Mouse (Mus musculus) forebrain, embryonic 15.5 days (tissue): ENCODE measurements around the gene Atp11a. TPM values are rescaled to one million over a fixed set of nuclear protein-coding genes. Genes with fewer than 3 reads are reported as not detected.

Experiments
- ATAC-seq: fragments of 200-750 bp; cut with Nextera tagmentation; replicated peaks from 2 replicates; pipeline ENCODE4 v1.8.0; 2017; ENCODE audit warnings: mild to moderate bottlenecking, moderate TSS enrichment, moderate library complexity
- H3K27ac ChIP-seq: fragments of 300-500 bp; sonication (generic); replicated peaks from 2 replicates; pipeline ENCODE4 v1.5.1; 2015; ENCODE audit warnings: mild to moderate bottlenecking, inconsistent platforms
- H3K27me3 ChIP-seq: fragments of 300-500 bp; sonication (generic); 2 replicates; pipeline ENCODE4 v1.6.1; 2015; ENCODE audit warnings: inconsistent platforms
- H3K36me3 ChIP-seq: fragments of 300-500 bp; sonication (generic); 2 replicates; pipeline ENCODE4 v1.6.1; 2015; ENCODE audit warnings: mild to moderate bottlenecking, inconsistent platforms
- H3K4me1 ChIP-seq: fragments of 300-500 bp; sonication (generic); 2 replicates; pipeline ENCODE4 v1.6.1; 2015; ENCODE audit warnings: inconsistent platforms
- H3K4me2 ChIP-seq: fragments of 300-500 bp; sonication (generic); replicated peaks from 2 replicates; pipeline ENCODE4 v1.6.1; 2015; ENCODE audit warnings: mild to moderate bottlenecking, inconsistent platforms
- H3K4me3 ChIP-seq: fragments of 300-500 bp; sonication (generic); 2 replicates; pipeline ENCODE4 v1.5.1; 2015; ENCODE audit warnings: mild to moderate bottlenecking, inconsistent platforms
- H3K9ac ChIP-seq: fragments of 300-500 bp; sonication (generic); replicated peaks from 2 replicates; pipeline ENCODE4 v1.6.1; 2015; ENCODE audit warnings: mild to moderate bottlenecking, inconsistent platforms
- H3K9me3 ChIP-seq: fragments of 300-500 bp; sonication (generic); 2 replicates; pipeline ENCODE4 v1.6.1; 2016; ENCODE audit warnings: inconsistent platforms
- WGBS: fragments of 180-500 bp; shearing (Covaris S2); methylation state at CpG from one replicate; pipeline ENCODE4 v1.1.7; 2015; ENCODE audit warnings: mixed read lengths; 5-methylcytosine and 5-hydroxymethylcytosine counted together
- polyA plus RNA-seq: library from polyadenylated mRNA; unstranded; fragments of >200 nt; fragmentation: Nextera tagmentation; extraction: Ambion mirVana; gene quantifications from 2 replicates; pipeline ENCODE4 v1.2.1, GENCODE M21; 2015

Gene Atp11a
- polyA plus RNA-seq, 1 experiment from 2014 or later: 15.7 TPM

DNA sequence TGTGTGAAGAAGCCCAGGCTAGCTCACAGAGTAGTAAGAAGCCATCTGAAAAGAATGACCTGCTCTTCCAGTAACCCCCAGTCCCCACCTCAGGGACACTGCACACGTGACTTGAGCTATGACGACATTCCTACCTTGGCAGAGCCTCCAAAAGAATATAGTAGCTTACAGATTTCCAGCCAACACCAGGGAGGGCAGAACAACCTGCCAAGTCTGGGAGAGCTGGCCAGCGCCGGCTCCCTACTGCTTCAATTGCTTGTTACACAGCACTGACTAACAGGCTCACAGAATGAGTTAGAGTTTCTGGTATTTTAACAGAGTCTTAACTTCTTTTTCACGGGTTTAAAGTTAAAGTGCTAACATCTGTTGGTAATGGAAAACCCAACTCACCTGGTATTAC is 2.7 kb upstream of the Atp11a start:
- Histone ChIP-seq H3K4me2 (no peak overlapping the region), H3K27me3 (no peaks in the 10 kb centered on the region), H3K36me3 (no peaks in the 10 kb centered on the region), H3K4me3 (no peak overlapping the region), H3K4me1 (peaks cover 19% of the 10 kb centered on the region), H3K27ac (no peak overlapping the region), H3K9ac (no peak overlapping the region), H3K9me3 (no peaks in the 10 kb centered on the region)
- WGBS: 74% methylated on average over 5 of the region's 5 CpGs
- ATAC-seq: no peak

DNA sequence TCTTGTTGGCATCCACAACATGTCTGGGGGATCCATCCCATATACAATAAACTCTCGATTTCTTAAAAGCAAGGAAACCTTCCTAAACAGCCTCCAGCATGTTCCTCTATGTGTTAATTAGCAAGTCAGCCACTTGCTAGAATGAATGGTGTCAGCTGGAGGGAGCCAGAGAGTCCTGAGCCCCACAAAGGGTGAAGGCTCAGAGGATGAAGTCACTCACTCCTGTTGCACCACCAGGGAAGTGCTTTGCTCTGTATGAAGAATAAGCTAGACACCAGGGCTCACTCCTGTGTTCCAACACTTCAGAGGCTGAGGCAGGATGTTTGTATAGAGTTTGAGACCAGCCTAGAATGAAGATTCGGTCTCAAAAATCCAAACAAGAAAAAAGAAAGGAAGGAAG is 1.5 kb upstream of the Atp11a start:
- Histone ChIP-seq H3K9ac (no peak overlapping the region), H3K27ac (no peak overlapping the region), H3K36me3 (no peaks in the 10 kb centered on the region), H3K9me3 (no peaks in the 10 kb centered on the region), H3K4me3 (no peak overlapping the region), H3K4me2 (no peak overlapping the region), H3K4me1 (peaks cover 24% of the 10 kb centered on the region), H3K27me3 (no peaks in the 10 kb centered on the region)
- WGBS: 56% methylated on average over 2 of the region's 2 CpGs
- ATAC-seq: no peak

- Histone ChIP-seq H3K27ac (peak overlapping the region; percentile 75; the same call in 1 of the 2 replicates), H3K9ac (no peak overlapping the region)
Measured at GRCm38 (mm10) chr8:12755826-12756225, 988 bp upstream of the Atp11a start.

GRCm38 (mm10) chr8:12757231-12757940 is 572 bp downstream of the Atp11a start:
- H3K4me3 ChIP-seq: peak overlapping the region; percentile 78
- peaks cover 24% of the 10 kb centered on the region for H3K4me1 ChIP-seq
- no peaks in the 10 kb centered on the region for H3K36me3 ChIP-seq
- peak overlapping the region; percentile 75 for H3K27ac ChIP-seq
- 2% methylated on average over 60 of the region's 61 CpGs for WGBS
- no peaks in the 10 kb centered on the region for H3K9me3 ChIP-seq
- no peaks in the 10 kb centered on the region for H3K27me3 ChIP-seq
- H3K9ac ChIP-seq: peak overlapping the region; percentile 88
- peak; percentile 62 for ATAC-seq
- H3K4me2 ChIP-seq: peak overlapping the region; percentile 68

More at GRCm38 (mm10) chr8:12755826-12756225, 988 bp upstream of the Atp11a start:
- Histone ChIP-seq H3K4me2 (no peak overlapping the region), H3K36me3 (no peaks in the 10 kb centered on the region), H3K27me3 (no peaks in the 10 kb centered on the region), H3K9me3 (no peaks in the 10 kb centered on the region), H3K4me1 (peaks cover 24% of the 10 kb centered on the region), H3K4me3 (no peak overlapping the region)
- WGBS: 88% methylated on average over 5 of the region's 5 CpGs
- ATAC-seq: no peak

GRCm38 (mm10) chr8:12759963-12760362 is 3.1 kb downstream of the Atp11a start:
- Histone ChIP-seq H3K4me1 (peaks cover 24% of the 10 kb centered on the region), H3K27ac (no peak overlapping the region), H3K9me3 (no peaks in the 10 kb centered on the region), H3K9ac (no peak overlapping the region), H3K4me2 (no peak overlapping the region), H3K4me3 (no peak overlapping the region), H3K36me3 (no peaks in the 10 kb centered on the region), H3K27me3 (no peaks in the 10 kb centered on the region)
- 77% methylated on average over 3 of the region's 3 CpGs for WGBS
- no peak for ATAC-seq

GRCm38 (mm10) chr8:12761873-12762272 is 5.1 kb downstream of the Atp11a start:
- WGBS: 89% methylated on average over 3 of the region's 3 CpGs
- no peak for ATAC-seq
- Histone ChIP-seq H3K9ac (no peak overlapping the region), H3K9me3 (no peaks in the 10 kb centered on the region), H3K27ac (no peak overlapping the region), H3K4me3 (no peak overlapping the region), H3K27me3 (no peaks in the 10 kb centered on the region), H3K4me1 (peaks cover 19% of the 10 kb centered on the region), H3K4me2 (no peak overlapping the region), H3K36me3 (no peaks in the 10 kb centered on the region)

DNA sequence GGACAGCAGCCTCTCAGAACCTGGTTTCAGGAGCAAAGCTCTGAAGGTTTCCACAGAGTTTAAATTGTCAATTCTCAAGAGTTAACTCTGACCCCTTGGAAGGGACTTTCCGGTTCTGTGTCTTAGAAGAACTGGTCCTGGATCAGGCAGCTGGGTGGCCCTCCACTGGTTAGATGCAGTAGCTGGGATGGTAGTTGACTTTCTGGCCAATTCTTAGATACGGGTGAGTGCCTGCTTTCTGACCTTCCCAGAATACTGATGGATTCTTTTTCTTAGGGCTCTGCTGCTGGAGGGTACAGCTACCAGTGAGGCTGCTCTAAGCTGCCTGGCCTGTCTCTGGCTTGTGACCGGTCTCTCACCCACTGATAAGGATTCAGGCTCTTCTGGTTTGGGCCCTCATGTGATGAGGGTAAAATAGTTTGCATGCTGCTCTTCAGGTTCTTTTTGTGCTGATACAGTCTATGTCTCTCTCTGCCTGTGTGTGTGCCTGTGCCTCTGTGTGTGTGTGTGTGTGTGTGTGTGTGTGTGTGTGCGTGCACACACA is 6.8 kb downstream of the Atp11a start:
- H3K9me3 ChIP-seq: no peaks in the 10 kb centered on the region
- H3K4me3 ChIP-seq: no peak overlapping the region

GRCm38 (mm10) chr8:12764971-12765370 is 8.2 kb downstream of the Atp11a start:
- H3K9ac ChIP-seq: no peak overlapping the region
- ATAC-seq: no peak
- H3K27me3 ChIP-seq: no peaks in the 10 kb centered on the region
- no peak overlapping the region for H3K27ac ChIP-seq
- no peaks in the 10 kb centered on the region for H3K36me3 ChIP-seq
- H3K4me2 ChIP-seq: no peak overlapping the region
- H3K4me3 ChIP-seq: no peak overlapping the region
- no peaks in the 10 kb centered on the region for H3K9me3 ChIP-seq
- H3K4me1 ChIP-seq: no peaks in the 10 kb centered on the region; the same call in 1 of the 2 replicates
- 90% methylated on average over 4 of the region's 4 CpGs for WGBS

More for the DNA sequence above, 6.8 kb downstream of the Atp11a start:
- H3K27me3 ChIP-seq: no peaks in the 10 kb centered on the region
- peaks cover 9% of the 10 kb centered on the region for H3K4me1 ChIP-seq
- no peak overlapping the region for H3K27ac ChIP-seq
- no peaks in the 10 kb centered on the region for H3K36me3 ChIP-seq
- ATAC-seq: no peak
- H3K4me2 ChIP-seq: no peak overlapping the region
- WGBS: 86% methylated on average over 4 of the region's 4 CpGs
- H3K9ac ChIP-seq: no peak overlapping the region

- Histone ChIP-seq H3K36me3 (no peaks in the 10 kb centered on the region), H3K9ac (no peak overlapping the region), H3K4me3 (no peak overlapping the region), H3K9me3 (no peaks in the 10 kb centered on the region), H3K4me1 (no peaks in the 10 kb centered on the region), H3K27ac (no peak overlapping the region), H3K4me2 (no peak overlapping the region), H3K27me3 (no peaks in the 10 kb centered on the region)
- ATAC-seq: no peak
- 94% methylated on average over 3 of the region's 3 CpGs for WGBS
Measured at GRCm38 (mm10) chr8:12767176-12767575, 10.4 kb downstream of the Atp11a start.

- H3K9me3 ChIP-seq: no peaks in the 10 kb centered on the region
- no peaks in the 10 kb centered on the region for H3K4me1 ChIP-seq
- no peak for ATAC-seq
- H3K4me3 ChIP-seq: no peak overlapping the region
- H3K27me3 ChIP-seq: no peaks in the 10 kb centered on the region
- 83% methylated on average over 6 of the region's 6 CpGs for WGBS
- no peaks in the 10 kb centered on the region for H3K36me3 ChIP-seq
- no peak overlapping the region for H3K4me2 ChIP-seq
- no peak overlapping the region for H3K27ac ChIP-seq
- no peak overlapping the region for H3K9ac ChIP-seq
Measured at GRCm38 (mm10) chr8:12768747-12769146, 11.9 kb downstream of the Atp11a start.

GRCm38 (mm10) chr8:12769296-12769695 is 12.5 kb downstream of the Atp11a start:
- Histone ChIP-seq H3K9me3 (no peaks in the 10 kb centered on the region), H3K27ac (no peak overlapping the region), H3K36me3 (no peaks in the 10 kb centered on the region), H3K4me2 (no peak overlapping the region), H3K4me3 (no peak overlapping the region), H3K9ac (no peak overlapping the region), H3K4me1 (no peaks in the 10 kb centered on the region), H3K27me3 (no peaks in the 10 kb centered on the region)
- WGBS: 93% methylated on average over 7 of the region's 7 CpGs
- no peak for ATAC-seq

GRCm38 (mm10) chr8:12772319-12772718 is 15.5 kb downstream of the Atp11a start:
- Histone ChIP-seq H3K9ac (no peak overlapping the region), H3K27me3 (no peaks in the 10 kb centered on the region), H3K4me2 (no peak overlapping the region), H3K36me3 (no peaks in the 10 kb centered on the region), H3K4me1 (no peaks in the 10 kb centered on the region), H3K4me3 (no peak overlapping the region), H3K27ac (no peak overlapping the region), H3K9me3 (no peaks in the 10 kb centered on the region)
- no peak for ATAC-seq
- 95% methylated on average over 2 of the region's 2 CpGs for WGBS

- Histone ChIP-seq H3K4me2 (no peak overlapping the region), H3K9ac (no peak overlapping the region), H3K27ac (no peak overlapping the region), H3K4me3 (no peak overlapping the region), H3K4me1 (no peaks in the 10 kb centered on the region), H3K9me3 (no peaks in the 10 kb centered on the region), H3K36me3 (no peaks in the 10 kb centered on the region), H3K27me3 (no peaks in the 10 kb centered on the region)
- 89% methylated on average over 4 of the region's 4 CpGs for WGBS
- ATAC-seq: no peak
Measured at GRCm38 (mm10) chr8:12773914-12774313, 17.1 kb downstream of the Atp11a start.
